Mouse (Mus musculus) liver, embryonic 14.5 days (tissue): ENCODE measurements at regions not wholly inside any gene's neighbourhood (a gene's known extent, or its start where the extent isn't known, plus 50 kb on each side); places are given as distances from the start of the nearest gene placed in this dataset.

ENCODE experiments used
- CTCF ChIP-seq: IDR thresholded peaks from 2 replicates; pipeline ENCODE4 v1.5.1; 2016; ENCODE audit warnings: antibody characterized with exemption, low read depth, control low read depth
- EP300 ChIP-seq: IDR thresholded peaks from 2 replicates; pipeline ENCODE4 v1.6.1; 2016; ENCODE audit warnings: antibody characterized with exemption, low read depth

DNA sequence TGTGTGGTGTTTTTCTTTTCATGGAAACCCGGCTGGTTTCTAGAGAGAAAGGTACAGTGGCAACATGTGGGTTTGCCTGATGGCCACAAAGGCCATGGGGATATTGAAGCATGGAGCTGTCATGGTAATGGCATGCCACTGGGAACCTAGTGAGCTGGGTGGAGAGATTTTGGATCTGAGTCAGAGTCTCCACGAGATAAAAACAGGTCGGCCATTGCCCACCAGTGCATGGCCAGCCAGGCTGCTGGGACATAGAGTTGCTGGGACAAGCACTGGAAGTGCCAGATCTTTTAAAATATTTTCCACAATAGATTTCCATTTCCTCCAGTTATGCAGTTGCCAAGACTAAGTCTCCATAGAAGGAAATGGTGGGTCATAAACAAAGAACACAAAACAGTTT is 523.6 kb downstream of the Cypt12 start:
- TF ChIP-seq CTCF (no peak), EP300 (no peak)
